Mouse (Mus musculus) heart, postnatal 10 days (tissue): ENCODE data around the gene Slx4. TPM values are rescaled to one million over a fixed set of nuclear protein-coding genes. Genes with fewer than 3 reads are reported as not detected.

Experiments used
- total RNA-seq, 2 experiments: library from RNA; stranded (reverse); gene quantifications; 2 replicates each; pipeline ENCODE4 v1.2.3; 2021

Gene Slx4
- total RNA-seq, 2 experiments from 2014 or later: 11.0 to 14.4 TPM

Other genes starting within 250 kb of the Slx4 start
- not detected for gene Olfr15, start 172.9 kb downstream of the Slx4 start, total RNA-seq
- 1 to 10 TPM; 1.1 to 1.5 TPM for gene Zfp174, start 156.5 kb downstream of the Slx4 start, total RNA-seq
- 10 to 100 TPM; 56.6 to 58.7 TPM for gene Naa60, start 131.4 kb downstream of the Slx4 start, total RNA-seq
- gene Zfp597, start 119.2 kb downstream of the Slx4 start, total RNA-seq: 10 to 100 TPM; 11.3 to 12.7 TPM
- gene Gm20695, start 119.1 kb downstream of the Slx4 start, total RNA-seq: not detected
- gene 1700037C18Rik, start 95.1 kb downstream of the Slx4 start, total RNA-seq: 1 to 10 TPM; 3.6 to 4.6 TPM
- gene Cluap1, start 95.0 kb downstream of the Slx4 start, total RNA-seq: 10 to 100 TPM in 1 of 2 experiments, 1 to 10 TPM in 1; 9.4 to 11.3 TPM
- gene Nlrc3, start 27.1 kb downstream of the Slx4 start, total RNA-seq: 1 to 10 TPM; 3.0 to 3.1 TPM
- not detected for gene Dnase1, start 33.2 kb upstream of the Slx4 start, total RNA-seq
- 100 to 1,000 TPM; 154 to 164 TPM for gene Trap1, start 74.1 kb upstream of the Slx4 start, total RNA-seq
- gene Crebbp, start 210.2 kb upstream of the Slx4 start, total RNA-seq: 10 to 100 TPM; 56.3 to 57.2 TPM